Mouse (Mus musculus): ENCODE results near the gene Araf.
A peak's percentile ranks its signal among the peaks of the same experiment; 100 is the strongest.

The Araf gene

DNA sequence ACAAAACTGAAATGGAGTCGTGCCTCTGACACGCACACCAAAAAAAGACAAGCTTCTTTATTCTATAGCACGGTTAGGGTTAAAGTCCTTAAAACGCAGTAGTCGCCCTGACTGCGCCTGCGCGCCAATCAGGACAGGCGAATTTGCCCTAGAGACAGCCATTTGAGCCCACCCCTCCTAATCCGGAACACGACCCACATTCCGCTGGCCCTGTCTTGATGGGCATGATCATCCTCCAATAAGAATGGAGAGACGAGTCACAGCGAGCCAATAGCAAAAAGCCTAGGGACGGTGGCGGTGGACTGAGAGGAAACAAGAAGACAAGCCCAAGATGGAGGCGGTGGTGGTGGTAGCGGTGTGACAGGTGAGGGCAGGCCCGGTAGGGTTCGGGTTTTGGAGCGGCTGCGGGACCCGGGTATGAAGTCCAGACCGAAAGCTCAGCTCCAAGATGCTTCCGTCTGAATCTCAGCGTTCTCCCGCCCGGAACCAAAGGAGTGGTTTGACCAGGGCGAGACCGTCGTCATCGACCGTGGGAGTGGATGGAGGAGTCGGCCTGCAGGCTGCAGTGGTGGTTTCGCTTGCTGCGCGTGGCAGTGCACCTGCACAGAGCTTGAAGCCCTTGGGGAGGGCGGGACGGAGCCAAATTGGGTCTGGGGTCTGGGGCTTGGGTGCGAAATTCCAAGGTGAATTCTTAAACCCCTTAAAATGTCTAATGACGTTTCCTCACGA, 50.8 kb downstream of the Araf start:
- DNase-seq (ENCODE audit: low read depth) = peak; percentile 97

DNA sequence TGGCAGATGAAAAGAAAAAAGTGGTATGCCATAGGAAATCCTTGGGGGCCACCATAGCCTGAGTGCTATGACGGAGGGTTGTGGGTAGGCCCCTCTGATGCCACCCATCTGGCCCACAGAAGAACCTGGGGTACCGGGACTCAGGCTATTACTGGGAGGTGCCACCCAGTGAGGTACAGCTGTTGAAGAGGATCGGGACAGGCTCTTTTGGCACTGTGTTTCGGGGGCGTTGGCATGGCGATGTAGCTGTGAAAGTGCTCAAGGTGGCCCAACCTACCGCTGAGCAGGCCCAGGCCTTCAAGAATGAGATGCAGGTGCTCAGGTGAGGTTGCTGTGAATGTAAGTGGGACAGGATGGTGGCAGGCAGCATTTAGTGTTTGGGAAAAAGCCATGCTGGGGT, 56.2 kb downstream of the Araf start:
- no peak for DNase-seq (ENCODE audit: low read depth)

DNA sequence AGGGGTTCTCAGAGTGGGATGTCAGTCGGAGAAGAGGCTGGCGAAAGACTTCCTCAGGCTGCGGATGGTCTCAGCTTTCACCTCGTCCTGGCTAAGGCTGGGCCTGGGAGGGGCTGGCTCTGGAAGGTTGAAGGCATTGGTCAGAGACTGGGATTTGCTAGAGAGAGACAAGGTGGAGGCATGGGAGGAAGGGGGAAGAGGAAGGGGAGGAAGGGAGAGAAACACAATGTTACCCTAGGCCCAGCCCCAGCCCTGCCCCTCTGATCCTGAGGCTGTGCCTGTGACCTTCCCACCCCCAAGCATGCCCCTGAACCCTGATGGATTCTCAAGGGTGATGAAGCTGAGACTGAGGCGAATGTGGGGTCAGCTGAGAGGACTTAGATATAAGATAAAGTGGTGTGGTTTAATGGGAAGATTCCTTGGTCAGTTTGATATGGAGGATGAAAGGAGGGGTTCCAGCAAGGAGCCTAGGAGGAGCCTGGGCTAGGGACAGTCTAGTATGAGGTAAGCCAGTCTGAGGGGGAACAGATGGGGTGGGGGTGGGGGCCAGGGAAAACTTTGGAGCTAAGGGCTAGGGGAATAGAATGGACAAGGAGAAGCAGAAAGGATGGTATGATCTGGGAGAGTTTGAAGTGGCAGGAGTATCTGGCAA, 64.0 kb downstream of the Araf start:
- no peak for DNase-seq (ENCODE audit: low read depth)

DNA sequence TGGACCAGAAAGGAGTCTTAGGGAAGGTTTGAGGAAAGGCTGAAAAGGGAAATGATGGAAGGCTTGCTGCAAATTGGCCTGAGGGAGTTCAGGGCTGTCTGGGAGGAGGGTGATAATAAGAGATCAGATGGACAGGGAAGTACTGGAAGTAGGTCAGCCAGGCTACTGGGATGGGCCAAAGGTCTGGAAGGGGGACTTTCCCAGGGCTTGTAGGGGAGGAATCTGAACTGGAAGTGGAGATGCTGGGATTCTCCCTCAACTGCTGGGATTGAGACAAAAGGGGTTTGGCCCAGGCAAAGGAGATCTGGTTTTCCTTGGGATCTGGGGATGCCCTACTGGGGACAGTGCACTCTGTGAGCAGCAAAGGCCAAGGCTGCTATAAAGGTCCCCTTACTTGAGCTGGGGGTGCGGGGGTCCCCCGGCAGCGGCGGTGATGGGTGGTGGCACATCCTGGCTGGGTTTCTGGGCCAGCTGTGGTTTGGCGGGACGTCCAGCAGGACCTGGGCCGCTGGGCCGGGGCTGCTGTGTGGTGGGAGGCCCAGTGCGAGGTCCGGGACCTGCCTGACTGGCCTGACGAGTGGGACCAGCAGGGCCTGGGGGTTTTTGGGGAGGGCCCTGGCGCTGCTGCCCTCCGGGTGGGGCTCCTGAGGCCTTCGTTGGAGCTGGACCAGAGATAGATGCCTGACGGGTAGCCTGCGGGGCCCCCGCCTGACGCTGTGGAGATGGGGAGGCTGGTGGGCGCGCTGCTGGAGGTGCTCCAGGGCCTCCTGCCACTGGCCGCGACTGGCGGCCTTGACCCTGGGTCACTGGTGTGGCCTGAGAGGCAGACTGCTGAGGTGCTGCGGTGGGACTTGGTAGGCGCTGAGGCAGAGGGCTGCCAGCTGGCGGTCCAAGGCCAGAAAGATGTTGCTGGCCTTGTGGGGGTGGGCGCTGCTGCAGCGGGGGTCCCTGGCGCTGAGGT, 64.8 kb downstream of the Araf start:
- DNase-seq (ENCODE audit: low read depth) = no peak

- no peak for DNase-seq (ENCODE audit: low read depth)
Measured at GRCm38 (mm10) chrX:20863161-20864101, 65.8 kb downstream of the Araf start.

DNA sequence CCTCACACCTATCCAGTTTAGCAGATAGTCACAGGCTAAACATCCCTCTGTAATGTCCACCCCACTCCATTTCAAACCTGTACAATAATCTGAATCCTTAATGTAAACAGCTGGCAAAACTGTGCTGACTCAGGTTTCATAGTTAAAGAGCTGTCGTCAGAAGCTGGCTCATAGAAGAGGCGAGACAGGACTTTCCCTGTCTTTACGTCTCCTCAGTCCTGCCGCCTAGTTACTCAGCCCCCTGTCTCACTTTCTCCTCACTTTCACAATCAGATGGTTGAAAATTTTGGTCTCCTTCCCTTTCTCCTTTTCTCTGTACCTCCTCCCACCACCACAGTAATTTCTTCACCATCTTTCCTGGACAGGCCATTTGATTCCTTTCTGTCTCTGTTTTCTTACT, 70.5 kb downstream of the Araf start:
- peak; percentile 61 for DNase-seq (ENCODE audit: low read depth)

GRCm38 (mm10) chrX:20869203-20869602, 71.6 kb downstream of the Araf start:
- DNase-seq (ENCODE audit: low read depth) = peak; percentile 48

GRCm38 (mm10) chrX:20869962-20870513, 72.4 kb downstream of the Araf start, which contains the start of gene Timp1:
Gene Timp1 (plus strand): TSS chrX:20870166.
- DNase-seq (ENCODE audit: low read depth) = peak; percentile 90

GRCm38 (mm10) chrX:20872928-20873500, 75.4 kb downstream of the Araf start:
- DNase-seq (ENCODE audit: low read depth) = no peak

GRCm38 (mm10) chrX:20875241-20875640, 77.6 kb downstream of the Araf start:
- DNase-seq (ENCODE audit: low read depth) = no peak

DNA sequence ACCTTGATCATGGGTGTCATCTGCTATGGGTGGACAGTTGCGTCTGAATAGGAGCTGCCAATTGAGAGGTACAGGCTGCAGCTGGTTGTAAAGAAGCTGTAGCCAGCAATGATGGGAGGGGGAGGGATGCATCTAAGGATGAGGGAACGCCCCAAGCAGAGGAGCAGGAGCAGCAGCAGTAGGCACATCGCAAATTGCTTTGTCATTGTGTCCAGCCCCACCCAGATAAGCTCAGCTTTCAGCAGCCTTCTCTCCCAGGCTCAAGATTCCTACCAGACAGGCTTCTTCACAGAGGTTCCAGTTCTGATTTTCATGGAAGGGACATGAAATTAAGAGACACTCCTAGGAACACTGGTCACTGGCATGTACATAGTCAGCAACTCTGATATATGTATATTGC, 112.5 kb downstream of the Araf start:
- no peak for DNase-seq (ENCODE audit: low read depth)
